Mouse (Mus musculus): ENCODE measurements at regions not wholly inside any gene's neighbourhood (a gene's known extent, or its start where the extent isn't known, plus 50 kb on each side); places are given as distances from the start of the nearest gene placed in this dataset.

DNA sequence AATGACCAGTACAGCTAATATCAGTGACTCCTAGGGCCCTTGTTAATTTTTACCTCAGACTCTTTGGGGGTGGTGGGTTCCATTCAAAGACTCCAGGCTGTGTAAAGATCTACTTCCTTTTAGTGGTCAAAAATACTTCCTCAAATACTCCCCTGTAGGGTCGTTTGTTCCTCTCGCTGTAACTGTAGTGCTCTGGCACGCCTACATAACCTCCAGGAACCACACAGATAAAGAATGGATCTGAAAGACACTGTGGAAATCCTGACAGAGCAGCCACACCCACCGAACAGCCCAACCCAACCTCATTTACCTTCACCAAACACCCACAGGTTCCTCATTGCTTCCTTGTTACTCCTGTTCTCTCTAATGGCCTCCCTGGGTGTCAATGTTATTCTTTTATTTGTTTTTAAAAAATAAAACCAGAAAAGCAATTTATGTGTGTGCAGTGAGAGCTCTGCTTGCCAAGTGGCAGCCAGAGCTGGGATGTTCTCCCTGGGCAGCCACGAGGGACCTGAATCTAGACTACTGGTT, 119.7 kb downstream of the Mtx3 start:
- Histone ChIP-seq H3K27ac (ENCODE audit: low read depth, low read length) (no peak overlapping the region), H3K4me1 (replicated peaks; ENCODE audit: control insufficient read depth, insufficient read depth, low read length) (no peaks in the 10 kb centered on the region), H3K9me3 (ENCODE audit: control insufficient read depth, low read length) (no peaks in the 10 kb centered on the region), H3K27me3 (replicated peaks; ENCODE audit: control insufficient read depth, insufficient read depth, low read length) (no peaks in the 10 kb centered on the region), H3K4me2 (no peak overlapping the region), H3K4me3 (ENCODE audit: low read depth, low read length) (no peak overlapping the region), H3K9ac (ENCODE audit: low read depth, low read length) (no peak overlapping the region), H3K36me3 (ENCODE audit: control insufficient read depth, insufficient read depth, low read length) (no peaks in the 10 kb centered on the region)
- ATAC-seq (replicated peaks; ENCODE audit: low FRiP score) (no peak), DNase-seq (ENCODE audit: low spot score) (no peak)
- 37% methylated on average over 5 of the region's 5 CpGs for WGBS

DNA sequence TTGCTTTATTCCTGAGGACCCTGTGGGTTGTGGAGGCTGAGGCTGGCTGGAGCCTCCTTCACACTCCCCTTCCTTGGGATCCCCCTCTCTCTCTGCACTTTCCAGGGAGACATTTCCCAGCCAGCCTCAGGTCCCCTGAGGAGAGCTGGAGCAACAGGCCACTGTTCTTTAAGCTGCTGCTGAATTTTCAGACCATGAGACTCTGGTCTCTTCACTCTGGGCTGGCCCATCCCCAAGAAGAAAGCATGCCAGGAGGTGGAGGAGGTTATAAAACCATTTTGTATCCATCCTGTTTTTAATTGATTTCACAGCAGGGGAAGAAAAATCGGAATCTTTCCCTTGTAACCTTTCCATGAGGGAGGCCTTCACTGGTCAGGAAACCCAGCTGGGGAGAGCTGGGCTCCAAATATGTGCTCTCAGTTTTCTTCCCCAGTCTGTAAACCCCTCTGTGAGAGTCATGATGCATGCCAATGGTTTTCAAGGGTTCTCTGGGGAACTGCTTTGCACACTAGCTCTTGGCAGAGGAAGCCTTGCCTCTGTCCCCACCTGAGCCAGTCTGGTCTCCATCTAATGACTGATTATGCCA, 122.6 kb downstream of the Mtx3 start:
- H3K4me1 ChIP-seq (replicated peaks; ENCODE audit: control insufficient read depth, insufficient read depth, low read length) = no peaks in the 10 kb centered on the region
- H3K9ac ChIP-seq (ENCODE audit: low read depth, low read length) = no peak overlapping the region
- 65% methylated on average over 1 of the region's 1 CpGs for WGBS
- no peak for DNase-seq (ENCODE audit: low spot score)
- H3K4me3 ChIP-seq (ENCODE audit: low read depth, low read length) = no peak overlapping the region
- no peaks in the 10 kb centered on the region for H3K27me3 ChIP-seq (replicated peaks; ENCODE audit: control insufficient read depth, insufficient read depth, low read length)
- no peak overlapping the region for H3K4me2 ChIP-seq
- no peak for ATAC-seq (replicated peaks; ENCODE audit: low FRiP score)
- no peaks in the 10 kb centered on the region for H3K36me3 ChIP-seq (ENCODE audit: control insufficient read depth, insufficient read depth, low read length)
- H3K9me3 ChIP-seq (ENCODE audit: control insufficient read depth, low read length) = no peaks in the 10 kb centered on the region
- no peak overlapping the region for H3K27ac ChIP-seq (ENCODE audit: low read depth, low read length)

DNA sequence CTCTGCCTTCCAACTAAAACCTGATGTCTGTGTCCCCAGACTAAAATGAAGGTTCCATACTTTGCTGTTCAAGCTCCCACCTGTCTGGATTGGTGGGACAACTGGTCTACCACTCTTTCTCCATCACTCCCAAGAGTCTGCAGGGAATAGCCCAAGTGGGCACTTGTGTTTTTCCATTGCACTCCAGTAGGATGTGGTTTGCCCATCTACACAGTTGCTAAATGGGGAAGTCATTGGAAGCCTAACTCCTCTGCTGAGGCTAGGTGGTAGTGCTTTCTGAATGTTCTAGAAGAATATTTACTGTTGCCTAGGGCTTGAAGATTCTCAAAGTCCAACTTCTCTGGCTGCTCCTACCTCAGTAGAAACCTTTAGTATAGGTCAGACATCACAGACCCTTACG, 125.0 kb downstream of the Mtx3 start:
- H3K9me3 ChIP-seq (ENCODE audit: control insufficient read depth, low read length) = no peaks in the 10 kb centered on the region
- 90% methylated on average over 1 of the region's 1 CpGs for WGBS
- H3K4me3 ChIP-seq (ENCODE audit: low read depth, low read length) = no peak overlapping the region
- H3K4me1 ChIP-seq (replicated peaks; ENCODE audit: control insufficient read depth, insufficient read depth, low read length) = no peaks in the 10 kb centered on the region
- no peak overlapping the region for H3K4me2 ChIP-seq
- H3K36me3 ChIP-seq (ENCODE audit: control insufficient read depth, insufficient read depth, low read length) = no peaks in the 10 kb centered on the region
- ATAC-seq (replicated peaks; ENCODE audit: low FRiP score) (no peak), DNase-seq (ENCODE audit: low spot score) (no peak)
- H3K27me3 ChIP-seq (replicated peaks; ENCODE audit: control insufficient read depth, insufficient read depth, low read length) = no peaks in the 10 kb centered on the region
- H3K27ac ChIP-seq (ENCODE audit: low read depth, low read length) = no peak overlapping the region
- no peak overlapping the region for H3K9ac ChIP-seq (ENCODE audit: low read depth, low read length)

DNA sequence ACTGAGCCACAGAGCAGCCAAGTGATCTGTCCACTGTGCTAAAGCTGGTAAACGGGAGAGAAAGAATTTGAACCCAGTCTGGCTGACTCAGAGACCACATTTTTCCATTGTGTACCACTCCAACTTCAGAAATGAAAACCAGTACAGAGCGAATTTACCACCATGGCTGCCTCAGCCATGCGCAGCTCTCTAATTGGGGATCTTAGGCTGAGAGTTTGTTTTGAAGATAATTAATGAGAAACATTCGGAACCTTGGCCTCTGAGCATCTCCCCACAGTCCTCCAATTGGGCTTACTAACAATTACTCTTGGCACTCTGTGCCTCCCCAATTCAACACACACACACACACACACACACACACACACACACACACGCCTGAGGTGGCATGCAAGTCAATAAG, 128.3 kb downstream of the Mtx3 start:
- H3K9me3 ChIP-seq (ENCODE audit: control insufficient read depth, low read length) = no peaks in the 10 kb centered on the region
- WGBS = 70% methylated on average over 5 of the region's 5 CpGs
- H3K4me1 ChIP-seq (replicated peaks; ENCODE audit: control insufficient read depth, insufficient read depth, low read length) = no peaks in the 10 kb centered on the region
- DNase-seq (ENCODE audit: low spot score) (no peak), ATAC-seq (replicated peaks; ENCODE audit: low FRiP score) (no peak)
- no peaks in the 10 kb centered on the region for H3K27me3 ChIP-seq (replicated peaks; ENCODE audit: control insufficient read depth, insufficient read depth, low read length)
- no peaks in the 10 kb centered on the region for H3K36me3 ChIP-seq (ENCODE audit: control insufficient read depth, insufficient read depth, low read length)
- no peak overlapping the region for H3K4me3 ChIP-seq (ENCODE audit: low read depth, low read length)
- H3K4me2 ChIP-seq = no peak overlapping the region
- no peak overlapping the region for H3K27ac ChIP-seq (ENCODE audit: low read depth, low read length)
- no peak overlapping the region for H3K9ac ChIP-seq (ENCODE audit: low read depth, low read length)

DNA sequence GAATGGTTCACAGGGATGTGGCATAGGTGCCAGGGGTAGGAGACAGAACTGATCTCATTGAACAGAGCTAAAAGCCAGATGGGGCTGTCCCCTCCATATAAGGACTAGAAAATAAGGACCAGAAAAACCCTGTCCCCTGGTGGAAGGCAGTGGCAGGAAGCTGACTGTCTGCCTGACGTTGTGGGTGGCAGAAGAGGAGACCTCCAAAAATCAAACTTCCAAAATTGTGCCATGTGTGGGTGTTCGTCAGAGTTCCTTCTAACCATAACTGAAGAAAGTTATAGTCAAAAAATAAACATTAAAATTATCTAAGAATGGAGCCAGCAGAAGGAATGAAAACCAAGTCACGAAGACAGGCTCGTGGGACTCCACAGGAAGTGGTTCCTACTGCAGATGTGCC, 129.2 kb downstream of the Mtx3 start:
- H3K9ac ChIP-seq (ENCODE audit: low read depth, low read length) = no peak overlapping the region
- H3K27me3 ChIP-seq (replicated peaks; ENCODE audit: control insufficient read depth, insufficient read depth, low read length) = no peaks in the 10 kb centered on the region
- no peak overlapping the region for H3K4me3 ChIP-seq (ENCODE audit: low read depth, low read length)
- DNase-seq (ENCODE audit: low spot score) (no peak), ATAC-seq (replicated peaks; ENCODE audit: low FRiP score) (no peak)
- H3K9me3 ChIP-seq (ENCODE audit: control insufficient read depth, low read length) = no peaks in the 10 kb centered on the region
- H3K4me1 ChIP-seq (replicated peaks; ENCODE audit: control insufficient read depth, insufficient read depth, low read length) = no peaks in the 10 kb centered on the region
- WGBS = 67% methylated on average over 4 of the region's 4 CpGs
- no peak overlapping the region for H3K27ac ChIP-seq (ENCODE audit: low read depth, low read length)
- no peak overlapping the region for H3K4me2 ChIP-seq
- H3K36me3 ChIP-seq (ENCODE audit: control insufficient read depth, insufficient read depth, low read length) = no peaks in the 10 kb centered on the region

DNA sequence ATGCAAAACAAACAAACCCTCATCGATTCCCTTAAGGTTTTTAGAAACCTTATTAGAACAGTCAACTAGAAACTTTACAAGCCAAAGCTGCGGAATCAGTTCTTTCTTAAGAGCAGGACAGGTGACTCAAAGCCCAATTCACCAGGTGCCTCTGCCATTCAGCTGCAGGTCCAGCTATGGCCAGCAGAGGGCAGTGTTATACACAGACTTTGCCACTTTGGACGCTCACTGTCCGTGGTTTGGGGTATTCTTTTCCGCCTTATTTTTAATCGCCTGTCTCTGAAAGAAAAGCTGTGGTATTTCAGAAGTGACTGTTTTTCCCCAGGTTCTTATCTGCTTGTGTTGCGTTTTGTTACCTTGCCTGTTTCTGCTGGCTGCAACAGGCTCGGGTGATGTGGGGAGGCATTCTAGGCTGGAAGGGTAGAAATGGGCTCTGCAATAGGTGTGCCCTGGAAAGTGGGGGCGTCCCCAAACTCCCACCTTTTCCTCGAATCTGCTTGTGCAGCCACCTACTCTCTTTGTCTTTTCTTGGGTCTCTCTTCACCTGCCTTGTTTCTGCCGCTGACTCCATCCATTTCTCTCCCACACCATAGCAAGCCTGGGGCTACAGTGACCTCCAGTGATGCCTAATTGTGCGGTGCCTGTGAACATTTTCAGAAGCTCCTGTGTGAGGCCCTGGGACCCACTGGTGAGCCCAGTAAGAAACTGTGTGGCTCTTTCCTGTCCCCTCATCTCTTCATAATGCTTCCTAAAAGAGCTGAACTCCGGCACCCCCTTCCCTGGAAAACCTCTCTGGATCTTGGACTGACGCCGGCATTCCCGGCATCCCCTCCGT, 142.4 kb downstream of the Mtx3 start:
- WGBS = 46% methylated on average over 17 of the region's 17 CpGs

DNA sequence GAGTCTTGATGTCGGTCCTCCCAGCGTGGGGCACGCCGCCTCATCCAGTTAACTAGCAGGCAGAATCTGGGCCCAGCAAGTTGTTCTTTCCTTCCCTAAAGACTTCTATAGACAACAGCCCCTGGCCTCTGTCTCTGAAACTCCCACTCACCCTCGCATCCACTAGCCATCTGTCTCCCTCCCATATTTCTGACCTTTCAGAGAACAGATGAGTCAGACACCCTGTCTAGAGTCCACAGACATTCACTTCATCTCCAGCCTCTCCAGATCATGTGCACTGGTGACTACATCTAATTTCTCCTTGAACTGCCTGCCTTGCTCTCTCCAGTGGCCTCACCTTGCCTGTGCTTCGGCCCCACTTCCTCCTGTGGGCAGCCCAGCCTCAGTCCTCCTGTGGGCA, 143.1 kb downstream of the Mtx3 start:
- 82% methylated on average over 6 of the region's 6 CpGs for WGBS
- no peak for ATAC-seq (replicated peaks; ENCODE audit: low FRiP score)

More for the DNA sequence above, 142.4 kb downstream of the Mtx3 start:
- DNase-seq (ENCODE audit: low spot score) (peak; percentile 54), ATAC-seq (replicated peaks; ENCODE audit: low FRiP score) (no peak)
- no peaks in the 10 kb centered on the region for H3K4me1 ChIP-seq (replicated peaks; ENCODE audit: control insufficient read depth, insufficient read depth, low read length)
- peak overlapping the region; percentile 41 for H3K4me2 ChIP-seq
- no peak overlapping the region for H3K9ac ChIP-seq (ENCODE audit: low read depth, low read length)
- H3K9me3 ChIP-seq (ENCODE audit: control insufficient read depth, low read length) = no peaks in the 10 kb centered on the region
- H3K27ac ChIP-seq (ENCODE audit: low read depth, low read length) = no peak overlapping the region
- H3K36me3 ChIP-seq (ENCODE audit: control insufficient read depth, insufficient read depth, low read length) = no peaks in the 10 kb centered on the region
- no peaks in the 10 kb centered on the region for H3K27me3 ChIP-seq (replicated peaks; ENCODE audit: control insufficient read depth, insufficient read depth, low read length)
- no peak overlapping the region for H3K4me3 ChIP-seq (ENCODE audit: low read depth, low read length)

DNA sequence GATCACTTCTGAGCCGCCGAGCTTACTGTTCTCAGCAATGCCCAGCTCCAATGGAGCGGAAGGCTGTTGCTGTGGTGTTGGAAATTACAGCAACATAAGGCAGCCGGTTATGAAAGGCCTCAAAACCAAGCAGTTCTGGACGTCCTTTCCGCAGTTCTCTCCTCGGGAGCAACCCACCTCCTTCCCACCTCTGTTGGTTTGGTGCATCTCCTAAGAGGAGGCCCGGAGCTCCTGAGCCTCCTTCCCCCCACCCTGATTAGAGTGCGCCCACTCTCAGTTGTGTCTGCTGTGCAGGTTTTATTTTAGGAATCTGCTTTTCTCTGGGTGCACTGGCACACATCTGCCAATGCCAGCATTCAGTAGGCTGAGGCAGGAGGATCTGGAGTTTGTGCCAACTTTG, 144.0 kb downstream of the Mtx3 start:
- no peak overlapping the region for H3K4me2 ChIP-seq
- H3K36me3 ChIP-seq (ENCODE audit: control insufficient read depth, insufficient read depth, low read length) = no peaks in the 10 kb centered on the region
- no peak overlapping the region for H3K9ac ChIP-seq (ENCODE audit: low read depth, low read length)
- H3K4me3 ChIP-seq (ENCODE audit: low read depth, low read length) = no peak overlapping the region
- 84% methylated on average over 9 of the region's 9 CpGs for WGBS
- H3K9me3 ChIP-seq (ENCODE audit: control insufficient read depth, low read length) = no peaks in the 10 kb centered on the region
- DNase-seq (ENCODE audit: low spot score) (no peak), ATAC-seq (replicated peaks; ENCODE audit: low FRiP score) (no peak)
- H3K27me3 ChIP-seq (replicated peaks; ENCODE audit: control insufficient read depth, insufficient read depth, low read length) = no peaks in the 10 kb centered on the region
- no peaks in the 10 kb centered on the region for H3K4me1 ChIP-seq (replicated peaks; ENCODE audit: control insufficient read depth, insufficient read depth, low read length)
- H3K27ac ChIP-seq (ENCODE audit: low read depth, low read length) = no peak overlapping the region

More for the DNA sequence above, 143.1 kb downstream of the Mtx3 start:
- Histone ChIP-seq H3K27me3 (replicated peaks; ENCODE audit: control insufficient read depth, insufficient read depth, low read length) (no peaks in the 10 kb centered on the region), H3K9ac (ENCODE audit: low read depth, low read length) (no peak overlapping the region), H3K36me3 (ENCODE audit: control insufficient read depth, insufficient read depth, low read length) (no peaks in the 10 kb centered on the region), H3K4me3 (ENCODE audit: low read depth, low read length) (no peak overlapping the region), H3K4me1 (replicated peaks; ENCODE audit: control insufficient read depth, insufficient read depth, low read length) (no peaks in the 10 kb centered on the region), H3K27ac (ENCODE audit: low read depth, low read length) (no peak overlapping the region), H3K9me3 (ENCODE audit: control insufficient read depth, low read length) (no peaks in the 10 kb centered on the region), H3K4me2 (no peak overlapping the region)
- no peak for DNase-seq (ENCODE audit: low spot score)
